Mouse (Mus musculus): ENCODE results near the gene Cnot6. TPM values are rescaled to one million over a fixed set of nuclear protein-coding genes. Genes with fewer than 3 reads are reported as not detected.

Gene Cnot6
- polyA plus RNA-seq, 1 experiment from 2014 or later, result 36.0 TPM

DNA sequence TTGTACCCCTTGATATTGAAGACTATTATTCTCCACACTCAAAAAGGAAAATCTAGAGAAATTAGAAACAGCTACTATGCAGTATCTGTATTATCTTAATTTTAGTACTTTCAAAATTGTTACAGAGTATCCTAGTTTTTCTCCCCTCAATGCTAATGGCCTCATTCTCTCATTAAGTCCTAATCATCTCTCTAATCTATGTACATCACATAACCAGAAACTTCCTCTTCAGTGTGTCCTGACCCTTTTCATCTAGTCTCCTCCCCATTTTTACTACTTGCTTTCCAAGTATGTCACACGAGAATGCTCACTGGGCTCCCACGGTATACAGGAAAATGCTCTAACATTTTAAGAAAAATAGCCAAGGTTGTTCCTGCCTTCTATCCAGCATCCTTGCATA, 4.7 kb downstream of the Cnot6 start:
- no peak for ATAC-seq
- H3K4me1 ChIP-seq (ENCODE audit: insufficient read depth, low read depth, low read length), result peaks cover 3% of the 10 kb centered on the region; the same call in 1 of the 2 replicates
- TF ChIP-seq CTCF (IDR thresholded peaks at IDR 0.05), result no peak
- no peak for TF ChIP-seq EP300 (IDR thresholded peaks at IDR 0.05)
- no peak overlapping the region for H3K4me2 ChIP-seq (replicated peaks; ENCODE audit: low read depth, low read length)
- no peaks in the 10 kb centered on the region for H3K9me3 ChIP-seq (ENCODE audit: low read length)
- H3K36me3 ChIP-seq (ENCODE audit: insufficient read depth, low read length), result no peaks in the 10 kb centered on the region
- no peak overlapping the region for H3K4me3 ChIP-seq (ENCODE audit: low read depth, low read length)
- no peak overlapping the region for H3K9ac ChIP-seq (replicated peaks; ENCODE audit: low read depth)
- H3K27me3 ChIP-seq (replicated peaks; ENCODE audit: insufficient read depth, low read length), result no peaks in the 10 kb centered on the region
- H3K27ac ChIP-seq (ENCODE audit: low read length), result no peak overlapping the region
- 59% methylated on average over 2 of the region's 2 CpGs for WGBS
- no peak for DNase-seq (ENCODE audit: low spot score)

DNA sequence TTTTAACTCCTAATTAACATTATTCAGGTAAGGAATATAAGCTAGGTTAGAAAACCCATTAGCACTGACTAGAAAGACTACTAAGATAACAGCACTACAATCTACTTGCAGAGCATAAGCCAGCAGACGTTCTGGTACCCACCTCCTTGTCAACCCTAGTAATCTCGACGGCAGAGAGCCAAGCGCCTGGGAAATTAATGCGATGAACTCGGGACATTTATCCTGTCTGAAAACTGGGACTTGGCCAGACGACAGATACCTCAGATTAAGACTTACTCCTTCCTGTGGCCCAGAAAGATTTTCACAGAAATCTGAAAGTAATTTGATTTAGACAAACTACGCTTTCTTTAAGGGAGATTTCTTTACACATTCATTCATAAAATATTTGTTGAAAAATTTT, 7.7 kb downstream of the Cnot6 start:
- no peak overlapping the region for H3K4me2 ChIP-seq (replicated peaks; ENCODE audit: low read depth, low read length)
- H3K36me3 ChIP-seq (ENCODE audit: insufficient read depth, low read length), result peaks cover under 1% of the 10 kb centered on the region; the same call in 1 of the 2 replicates
- no peaks in the 10 kb centered on the region for H3K9me3 ChIP-seq (ENCODE audit: low read length)
- DNase-seq (ENCODE audit: low spot score), result no peak
- no peak overlapping the region for H3K4me3 ChIP-seq (ENCODE audit: low read depth, low read length)
- no peaks in the 10 kb centered on the region for H3K27me3 ChIP-seq (replicated peaks; ENCODE audit: insufficient read depth, low read length)
- no peak overlapping the region for H3K27ac ChIP-seq (ENCODE audit: low read length)
- TF ChIP-seq EP300 (IDR thresholded peaks at IDR 0.05) (no peak), CTCF (IDR thresholded peaks at IDR 0.05) (no peak)
- H3K4me1 ChIP-seq (ENCODE audit: insufficient read depth, low read depth, low read length), result peaks cover 3% of the 10 kb centered on the region; the same call in 1 of the 2 replicates
- H3K9ac ChIP-seq (replicated peaks; ENCODE audit: low read depth), result no peak overlapping the region
- WGBS, result 73% methylated on average over 8 of the region's 8 CpGs
- no peak for ATAC-seq

DNA sequence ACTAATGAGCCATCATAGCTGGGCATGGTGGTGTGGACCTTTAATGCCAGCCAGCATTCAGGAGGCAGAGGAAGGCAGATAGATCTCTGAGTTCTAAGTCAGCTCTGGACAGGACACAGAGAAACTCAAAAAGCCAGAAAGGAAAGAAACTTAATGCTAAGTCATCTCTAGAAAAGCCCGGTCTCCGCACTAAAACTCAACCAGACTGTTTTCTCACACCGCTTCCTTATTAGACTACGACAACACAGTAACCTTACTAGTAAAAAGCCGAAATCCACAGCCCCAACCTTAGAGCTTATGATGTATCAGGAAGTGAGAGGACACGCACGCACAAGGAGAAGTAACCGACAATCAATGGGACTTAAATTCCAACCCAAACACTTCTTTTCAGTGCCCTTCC, 10.5 kb downstream of the Cnot6 start:
- peaks cover 13% of the 10 kb centered on the region; the same call in 1 of the 2 replicates for H3K36me3 ChIP-seq (ENCODE audit: insufficient read depth, low read length)
- H3K9me3 ChIP-seq (ENCODE audit: low read length), result no peaks in the 10 kb centered on the region
- no peaks in the 10 kb centered on the region for H3K27me3 ChIP-seq (replicated peaks; ENCODE audit: insufficient read depth, low read length)
- H3K4me2 ChIP-seq (replicated peaks; ENCODE audit: low read depth, low read length), result no peak overlapping the region
- TF ChIP-seq EP300 (IDR thresholded peaks at IDR 0.05) (no peak), CTCF (IDR thresholded peaks at IDR 0.05) (no peak)
- H3K4me1 ChIP-seq (ENCODE audit: insufficient read depth, low read depth, low read length), result no peaks in the 10 kb centered on the region
- DNase-seq (ENCODE audit: low spot score) (no peak), ATAC-seq (no peak)
- WGBS, result 97% methylated on average over 8 of the region's 8 CpGs
- H3K4me3 ChIP-seq (ENCODE audit: low read depth, low read length), result no peak overlapping the region
- no peak overlapping the region for H3K9ac ChIP-seq (replicated peaks; ENCODE audit: low read depth)
- no peak overlapping the region for H3K27ac ChIP-seq (ENCODE audit: low read length)

DNA sequence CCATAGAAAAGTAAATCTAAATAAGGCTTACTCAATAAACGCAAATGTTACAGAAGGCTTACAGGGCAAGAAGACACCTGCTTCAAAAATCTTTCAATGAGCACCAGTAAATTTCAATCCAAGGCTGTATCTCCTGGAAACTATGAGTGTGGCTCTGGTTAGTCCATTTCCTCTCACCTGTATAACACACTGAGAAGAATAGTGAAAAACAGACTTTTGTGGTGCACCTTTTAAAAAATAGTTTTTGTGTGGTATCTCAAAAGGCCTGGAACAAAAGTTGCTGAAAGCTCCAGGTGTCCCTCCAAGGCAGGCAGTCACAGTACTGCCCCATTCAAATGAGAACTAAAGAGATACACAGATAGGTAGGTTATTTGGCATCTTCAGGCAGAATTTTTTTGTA, 13.4 kb downstream of the Cnot6 start:
- Histone ChIP-seq H3K9ac (replicated peaks; ENCODE audit: low read depth) (no peak overlapping the region), H3K4me1 (ENCODE audit: insufficient read depth, low read depth, low read length) (no peaks in the 10 kb centered on the region; the same call in 1 of the 2 replicates), H3K4me3 (ENCODE audit: low read depth, low read length) (no peak overlapping the region), H3K27ac (ENCODE audit: low read length) (no peak overlapping the region), H3K4me2 (replicated peaks; ENCODE audit: low read depth, low read length) (no peak overlapping the region), H3K27me3 (replicated peaks; ENCODE audit: insufficient read depth, low read length) (no peaks in the 10 kb centered on the region), H3K9me3 (ENCODE audit: low read length) (no peaks in the 10 kb centered on the region), H3K36me3 (ENCODE audit: insufficient read depth, low read length) (peaks cover 13% of the 10 kb centered on the region; the same call in 1 of the 2 replicates)
- no peak for TF ChIP-seq CTCF (IDR thresholded peaks at IDR 0.05)
- TF ChIP-seq EP300 (IDR thresholded peaks at IDR 0.05), result no peak
- WGBS, result 96% methylated on average over 1 of the region's 1 CpGs
- DNase-seq (ENCODE audit: low spot score) (no peak), ATAC-seq (no peak)

DNA sequence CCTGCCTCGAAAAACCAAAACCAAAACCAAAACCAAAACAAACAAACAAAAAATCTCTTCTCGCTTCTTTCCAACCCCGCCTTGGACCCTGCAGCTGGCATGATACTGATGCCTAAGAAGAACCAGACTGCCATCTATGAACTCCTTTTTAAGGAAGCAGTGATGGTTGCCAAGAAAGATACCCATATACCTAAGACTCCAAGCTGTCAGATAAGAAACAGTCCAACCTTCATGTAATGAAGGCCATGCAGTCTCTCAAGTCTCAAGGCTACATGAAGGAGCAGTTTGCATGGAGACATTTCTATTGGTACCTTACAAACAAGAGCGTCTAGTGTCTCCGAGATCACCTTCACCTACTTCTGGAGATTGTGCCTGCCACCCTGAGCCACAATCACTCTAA, 14.7 kb downstream of the Cnot6 start:
- DNase-seq (ENCODE audit: low spot score), result no peak
- no peak overlapping the region for H3K4me3 ChIP-seq (ENCODE audit: low read depth, low read length)
- no peak overlapping the region for H3K9ac ChIP-seq (replicated peaks; ENCODE audit: low read depth)
- no peak for ATAC-seq
- H3K9me3 ChIP-seq (ENCODE audit: low read length), result no peaks in the 10 kb centered on the region
- H3K27me3 ChIP-seq (replicated peaks; ENCODE audit: insufficient read depth, low read length), result no peaks in the 10 kb centered on the region
- H3K4me1 ChIP-seq (ENCODE audit: insufficient read depth, low read depth, low read length), result no peaks in the 10 kb centered on the region; the same call in 1 of the 2 replicates
- TF ChIP-seq CTCF (IDR thresholded peaks at IDR 0.05) (no peak), EP300 (IDR thresholded peaks at IDR 0.05) (no peak)
- no peak overlapping the region for H3K4me2 ChIP-seq (replicated peaks; ENCODE audit: low read depth, low read length)
- H3K36me3 ChIP-seq (ENCODE audit: insufficient read depth, low read length), result peaks cover 13% of the 10 kb centered on the region; the same call in 1 of the 2 replicates
- H3K27ac ChIP-seq (ENCODE audit: low read length), result no peak overlapping the region
- WGBS, result 89% methylated on average over 5 of the region's 5 CpGs

DNA sequence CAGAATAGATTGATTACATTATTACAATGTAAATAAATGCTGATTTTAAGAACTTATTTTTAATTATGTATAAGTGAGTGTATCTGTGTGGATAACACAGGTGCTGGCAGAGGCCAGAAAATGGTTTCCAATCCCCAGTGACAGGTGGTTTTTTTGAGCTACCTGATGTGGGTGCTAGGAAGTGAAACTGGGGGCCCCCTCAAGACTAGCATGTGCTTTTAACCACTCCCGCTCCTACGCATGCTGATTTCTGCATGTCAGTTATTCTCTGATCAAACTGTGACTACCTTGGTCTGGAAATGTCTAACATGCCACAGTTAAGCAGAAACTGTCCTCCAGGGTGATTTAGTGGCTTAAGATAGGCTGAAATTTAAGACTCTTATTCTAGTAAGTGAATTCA, 16.1 kb downstream of the Cnot6 start:
- Histone ChIP-seq H3K4me3 (ENCODE audit: low read depth, low read length) (no peak overlapping the region), H3K27ac (ENCODE audit: low read length) (no peak overlapping the region), H3K4me1 (ENCODE audit: insufficient read depth, low read depth, low read length) (no peaks in the 10 kb centered on the region; the same call in 1 of the 2 replicates), H3K9me3 (ENCODE audit: low read length) (no peaks in the 10 kb centered on the region), H3K9ac (replicated peaks; ENCODE audit: low read depth) (no peak overlapping the region), H3K27me3 (replicated peaks; ENCODE audit: insufficient read depth, low read length) (no peaks in the 10 kb centered on the region), H3K4me2 (replicated peaks; ENCODE audit: low read depth, low read length) (no peak overlapping the region), H3K36me3 (ENCODE audit: insufficient read depth, low read length) (peaks cover 13% of the 10 kb centered on the region; the same call in 1 of the 2 replicates)
- ATAC-seq (no peak), DNase-seq (ENCODE audit: low spot score) (no peak)
- 92% methylated on average over 2 of the region's 2 CpGs for WGBS
- no peak for TF ChIP-seq EP300 (IDR thresholded peaks at IDR 0.05)
- TF ChIP-seq CTCF (IDR thresholded peaks at IDR 0.05), result no peak

DNA sequence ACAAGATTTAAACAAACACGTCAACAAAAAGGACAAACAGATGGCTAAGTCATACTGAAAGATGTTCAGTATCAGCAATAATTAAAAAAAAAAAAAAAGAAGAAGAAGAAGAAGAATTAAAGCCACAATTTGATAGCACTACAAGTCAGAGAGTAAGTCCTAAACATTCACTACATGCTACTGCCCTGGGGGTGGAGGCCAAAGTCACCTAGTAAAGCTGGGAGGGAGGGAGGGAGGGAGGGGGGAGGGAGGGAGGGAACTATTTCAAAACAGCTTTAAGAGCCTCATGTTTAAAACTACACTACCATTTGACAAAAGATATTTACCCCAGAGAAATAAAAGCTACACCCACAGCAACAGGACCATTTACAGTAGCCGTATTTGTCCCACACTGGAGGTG, 16.8 kb downstream of the Cnot6 start:
- H3K4me1 ChIP-seq (ENCODE audit: insufficient read depth, low read depth, low read length), result no peaks in the 10 kb centered on the region; the same call in 1 of the 2 replicates
- H3K27ac ChIP-seq (ENCODE audit: low read length), result no peak overlapping the region
- H3K27me3 ChIP-seq (replicated peaks; ENCODE audit: insufficient read depth, low read length), result no peaks in the 10 kb centered on the region
- TF ChIP-seq CTCF (IDR thresholded peaks at IDR 0.05), result no peak
- TF ChIP-seq EP300 (IDR thresholded peaks at IDR 0.05), result no peak
- no peak overlapping the region for H3K9ac ChIP-seq (replicated peaks; ENCODE audit: low read depth)
- DNase-seq (ENCODE audit: low spot score) (no peak), ATAC-seq (no peak)
- no peak overlapping the region for H3K4me2 ChIP-seq (replicated peaks; ENCODE audit: low read depth, low read length)
- WGBS, result 83% methylated on average over 2 of the region's 2 CpGs
- H3K36me3 ChIP-seq (ENCODE audit: insufficient read depth, low read length), result peaks cover 13% of the 10 kb centered on the region; the same call in 1 of the 2 replicates
- H3K9me3 ChIP-seq (ENCODE audit: low read length), result no peaks in the 10 kb centered on the region
- no peak overlapping the region for H3K4me3 ChIP-seq (ENCODE audit: low read depth, low read length)
